Mouse (Mus musculus) left cerebral cortex, adult 18-20 months (tissue): ENCODE data around the gene Slc8b1. TPM values are rescaled to one million over a fixed set of nuclear protein-coding genes. Genes with fewer than 3 reads are reported as not detected.

ENCODE experiments used
- DNase-seq, 2 experiments: peaks; one replicate each; pipeline ENCODE4 v3.0.0; 2021 to 2022; ENCODE audit warnings: low spot score in 2 of 2, mixed read lengths in 1 of 2
- total RNA-seq, 2 experiments: library from RNA; stranded (reverse); gene quantifications; 2 replicates each; pipeline ENCODE4 v1.2.3; 2021

Slc8b1 gene
- total RNA-seq, 2 experiments from 2014 or later: 5.8 to 8.1 TPM

GRCm38 (mm10) chr5:120524736-120525135 lies 13.8 kb downstream of the Slc8b1 start:
- no peak for DNase-seq

GRCm38 (mm10) chr5:120525737-120526136 lies 14.8 kb downstream of the Slc8b1 start:
- DNase-seq: no peak

GRCm38 (mm10) chr5:120526311-120526710 lies 15.3 kb downstream of the Slc8b1 start:
- DNase-seq: no peak

- no peak for DNase-seq
Measured at GRCm38 (mm10) chr5:120527296-120527964, 16.5 kb downstream of the Slc8b1 start.

- DNase-seq: no peak
Measured at GRCm38 (mm10) chr5:120531631-120532030, 20.7 kb downstream of the Slc8b1 start.

GRCm38 (mm10) chr5:120534071-120534685 lies 23.2 kb downstream of the Slc8b1 start:
- DNase-seq: no peak

GRCm38 (mm10) chr5:120534686-120535075 lies 23.7 kb downstream of the Slc8b1 start:
- no peak for DNase-seq

- DNase-seq: peak; percentile 44 to 68
Measured at GRCm38 (mm10) chr5:120536046-120536445, 25.1 kb downstream of the Slc8b1 start.

- DNase-seq: no peak
Measured at GRCm38 (mm10) chr5:120536632-120537031, 25.7 kb downstream of the Slc8b1 start.

- no peak for DNase-seq
Measured at GRCm38 (mm10) chr5:120548236-120548850, 37.4 kb downstream of the Slc8b1 start.

- no peak for DNase-seq
Measured at GRCm38 (mm10) chr5:120550137-120550536, 39.2 kb downstream of the Slc8b1 start.

- DNase-seq: no peak
Measured at GRCm38 (mm10) chr5:120550673-120551072, 39.7 kb downstream of the Slc8b1 start.

- no peak for DNase-seq
Measured at GRCm38 (mm10) chr5:120555871-120556270, 44.9 kb downstream of the Slc8b1 start.

- no peak for DNase-seq
Measured at GRCm38 (mm10) chr5:120558041-120558440, 47.1 kb downstream of the Slc8b1 start.

- DNase-seq: no peak
Measured at GRCm38 (mm10) chr5:120558762-120559161, 47.8 kb downstream of the Slc8b1 start.

GRCm38 (mm10) chr5:120560129-120560615 lies 49.2 kb downstream of the Slc8b1 start:
- peak in 1 of 2 experiments; percentile 50 for DNase-seq

- peak in 1 of 2 experiments; percentile 49 for DNase-seq
Measured at GRCm38 (mm10) chr5:120560616-120561311, 49.8 kb downstream of the Slc8b1 start.

- DNase-seq: no peak
Measured at GRCm38 (mm10) chr5:120562956-120563913, 52.3 kb downstream of the Slc8b1 start.

- no peak for DNase-seq
Measured at GRCm38 (mm10) chr5:120563914-120564311, 52.9 kb downstream of the Slc8b1 start.

- DNase-seq: no peak
Measured at GRCm38 (mm10) chr5:120565171-120565905, 54.4 kb downstream of the Slc8b1 start.
